Mouse (Mus musculus) embryonic facial prominence, embryonic 14.5 days (tissue): ENCODE data around the gene H2-T3. TPM values are rescaled to one million over a fixed set of nuclear protein-coding genes. Genes with fewer than 3 reads are reported as not detected.
"Not testable (repeated sequence)": the region's sequence is repeated elsewhere in the genome, so short reads cannot be mapped to it uniquely, and the experiment has no call there.

Experiments
- ATAC-seq: fragments of 200-750 bp; cut with Nextera tagmentation; 2 replicates; pipeline ENCODE4 v1.8.0; 2017; ENCODE audit warnings: low read depth, moderate number of reproducible peaks, moderate TSS enrichment
- DNase-seq: peaks from one replicate; pipeline ENCODE4 v3.0.0-alpha.2; 2015; ENCODE audit warnings: low spot score
- H3K27ac ChIP-seq: fragments of 300-500 bp; sonication (generic); replicated peaks from 2 replicates; pipeline ENCODE4 v1.5.1; 2014; ENCODE audit warnings: low read depth, mild to moderate bottlenecking, low read length, moderate library complexity
- H3K27me3 ChIP-seq: fragments of 300-500 bp; sonication (generic); replicated peaks from 2 replicates; pipeline ENCODE4 v1.6.1; 2014; ENCODE audit warnings: low read length; ENCODE audit not compliant: control insufficient read depth, insufficient read depth
- H3K36me3 ChIP-seq: fragments of 300-500 bp; sonication (generic); 2 replicates; pipeline ENCODE4 v1.6.1; 2014; ENCODE audit warnings: low read length, mixed read lengths; ENCODE audit not compliant: control insufficient read depth, insufficient read depth
- H3K4me1 ChIP-seq: fragments of 300-500 bp; sonication (generic); 2 replicates; pipeline ENCODE4 v1.6.1; 2014; ENCODE audit warnings: antibody characterized with exemption, low read length; ENCODE audit not compliant: control insufficient read depth, insufficient read depth
- H3K4me2 ChIP-seq: fragments of 300-500 bp; sonication (generic); 2 replicates; pipeline ENCODE4 v1.6.1; 2014; ENCODE audit warnings: low read depth, mild to moderate bottlenecking, low read length, moderate library complexity, mixed read lengths
- H3K4me3 ChIP-seq: fragments of 300-500 bp; sonication (generic); 2 replicates; pipeline ENCODE4 v1.5.1; 2014; ENCODE audit warnings: low read depth, mild to moderate bottlenecking, low read length
- H3K9ac ChIP-seq: fragments of 300-500 bp; sonication (generic); 2 replicates; pipeline ENCODE4 v1.6.1; 2014; ENCODE audit warnings: low read depth, mild to moderate bottlenecking, low read length, moderate library complexity, mixed read lengths
- H3K9me3 ChIP-seq: fragments of 300-500 bp; sonication (generic); 2 replicates; pipeline ENCODE4 v1.6.1; 2016; ENCODE audit warnings: low read length; ENCODE audit not compliant: control insufficient read depth
- WGBS: fragments of 180-500 bp; shearing (Covaris S2); extraction: QIAGEN DNeasy Blood & Tissue Kit; methylation state at CpG from one replicate; pipeline ENCODE4 v1.1.7; 2014; 5-methylcytosine and 5-hydroxymethylcytosine counted together
- polyA plus RNA-seq: library from polyadenylated mRNA; unstranded; fragments of >200 nt; fragmentation: Nextera tagmentation; extraction: Ambion mirVana; gene quantifications from 2 replicates; pipeline ENCODE4 v1.2.1, GENCODE M21; 2014

H2-T3 gene
- polyA plus RNA-seq: not detected in 2 replicates

GRCm38 (mm10) chr17:36190169-36190507 is at the start of gene H2-T3:
Gene H2-T3 (minus strand): TSS chr17:36190287.
- no peaks in the 10 kb centered on the region for H3K36me3 ChIP-seq
- H3K4me3 ChIP-seq: no peak within 1 kb of the TSS
- ATAC-seq: no peak
- no peak within 1 kb of the TSS for H3K27ac ChIP-seq
- H3K4me2 ChIP-seq: no peak within 1 kb of the TSS
- no peaks in the 10 kb centered on the region for H3K9me3 ChIP-seq
- no peak for DNase-seq
- H3K9ac ChIP-seq: no peak within 1 kb of the TSS
- no peaks in the 10 kb centered on the region for H3K4me1 ChIP-seq
- 64% methylated on average over 2 of the region's 2 CpGs for WGBS
- H3K27me3 ChIP-seq: peaks cover 23% of the 10 kb centered on the region

GRCm38 (mm10) chr17:36237321-36237921 is 47.3 kb upstream of the H2-T3 start:
- DNase-seq: peak; percentile 33
- no peak overlapping the region for H3K27ac ChIP-seq
- H3K4me1 ChIP-seq: peaks cover 12% of the 10 kb centered on the region
- 1% methylated on average over 16 of the region's 27 CpGs for WGBS
- peaks cover 38% of the 10 kb centered on the region for H3K27me3 ChIP-seq
- peak overlapping the region; percentile 46 for H3K9ac ChIP-seq
- ATAC-seq: peak; percentile 54
- peak overlapping the region; percentile 34 for H3K4me3 ChIP-seq
- no peaks in the 10 kb centered on the region for H3K9me3 ChIP-seq
- peak overlapping the region; percentile 61 for H3K4me2 ChIP-seq
- H3K36me3 ChIP-seq: no peaks in the 10 kb centered on the region

GRCm38 (mm10) chr17:36235300-36235699 is 45.2 kb upstream of the H2-T3 start:
- not testable (repeated sequence) for H3K36me3 ChIP-seq, H3K9me3 ChIP-seq, H3K4me2 ChIP-seq, H3K9ac ChIP-seq, H3K4me3 ChIP-seq, H3K4me1 ChIP-seq, DNase-seq, H3K27ac ChIP-seq, ATAC-seq
- whole genome bisulfite sequencing: 21% methylated on average over 8 of the region's 9 CpGs
- H3K27me3 ChIP-seq: peaks cover 42% of the 10 kb centered on the region

- ATAC-seq: no peak
- H3K4me1 ChIP-seq: peaks cover 5% of the 10 kb centered on the region; the same call in 1 of the 2 replicates
- no peaks in the 10 kb centered on the region for H3K36me3 ChIP-seq
- H3K27me3 ChIP-seq: peaks cover 59% of the 10 kb centered on the region
- H3K9ac ChIP-seq: no peak overlapping the region
- H3K4me3 ChIP-seq: no peak overlapping the region
- no peak for DNase-seq
- H3K4me2 ChIP-seq: no peak overlapping the region
- no peaks in the 10 kb centered on the region for H3K9me3 ChIP-seq
- 75% methylated on average over 5 of the region's 5 CpGs for WGBS
- H3K27ac ChIP-seq: no peak overlapping the region
These were observed 43.5 kb upstream of the H2-T3 start for GRCm38 (mm10) chr17:36233572-36233971.

- ATAC-seq: no peak
- Histone ChIP-seq H3K9me3 (no peaks in the 10 kb centered on the region), H3K27ac (no peak overlapping the region), H3K9ac (no peak overlapping the region), H3K27me3 (peaks cover 61% of the 10 kb centered on the region), H3K4me3 (no peak overlapping the region), H3K4me1 (no peaks in the 10 kb centered on the region), H3K36me3 (no peaks in the 10 kb centered on the region), H3K4me2 (no peak overlapping the region)
- peak; percentile 93 for DNase-seq
- WGBS: 16% methylated on average over 36 of the region's 36 CpGs
These were observed 41.2 kb upstream of the H2-T3 start for GRCm38 (mm10) chr17:36231318-36231717.

GRCm38 (mm10) chr17:36229046-36229445 is 39.0 kb upstream of the H2-T3 start:
- no peak overlapping the region for H3K4me3 ChIP-seq
- no peaks in the 10 kb centered on the region for H3K9me3 ChIP-seq
- H3K9ac ChIP-seq: no peak overlapping the region
- DNase-seq (no peak), ATAC-seq (no peak)
- 5% methylated on average over 4 of the region's 5 CpGs for WGBS
- H3K27me3 ChIP-seq: peaks cover 70% of the 10 kb centered on the region
- no peaks in the 10 kb centered on the region for H3K36me3 ChIP-seq
- no peak overlapping the region for H3K27ac ChIP-seq
- no peak overlapping the region for H3K4me2 ChIP-seq
- H3K4me1 ChIP-seq: no peaks in the 10 kb centered on the region

- 17% methylated on average over 8 of the region's 8 CpGs for WGBS
- H3K9me3 ChIP-seq: no peaks in the 10 kb centered on the region
- H3K4me2 ChIP-seq: no peak overlapping the region
- H3K4me1 ChIP-seq: no peaks in the 10 kb centered on the region
- H3K36me3 ChIP-seq: no peaks in the 10 kb centered on the region
- peak; percentile 30 for DNase-seq
- no peak for ATAC-seq
- H3K9ac ChIP-seq: no peak overlapping the region
- H3K4me3 ChIP-seq: no peak overlapping the region
- H3K27ac ChIP-seq: no peak overlapping the region
- peaks cover 72% of the 10 kb centered on the region for H3K27me3 ChIP-seq
These were observed 36.8 kb upstream of the H2-T3 start for GRCm38 (mm10) chr17:36226921-36227320.

GRCm38 (mm10) chr17:36225231-36225824 is 35.2 kb upstream of the H2-T3 start:
- H3K4me2 ChIP-seq: no peak overlapping the region
- no peak for DNase-seq
- no peaks in the 10 kb centered on the region for H3K4me1 ChIP-seq
- H3K9me3 ChIP-seq: no peaks in the 10 kb centered on the region
- H3K27me3 ChIP-seq: peaks cover 81% of the 10 kb centered on the region
- H3K4me3 ChIP-seq: no peak overlapping the region
- no peak overlapping the region for H3K27ac ChIP-seq
- no peak overlapping the region for H3K9ac ChIP-seq
- no peaks in the 10 kb centered on the region for H3K36me3 ChIP-seq
- WGBS: 6% methylated on average over 9 of the region's 9 CpGs
- no peak for ATAC-seq

- H3K27me3 ChIP-seq: peaks cover 72% of the 10 kb centered on the region
These were observed 34.4 kb upstream of the H2-T3 start for GRCm38 (mm10) chr17:36224451-36224850.

More at GRCm38 (mm10) chr17:36224451-36224850, 34.4 kb upstream of the H2-T3 start:
- DNase-seq (no peak), ATAC-seq (no peak)
- Histone ChIP-seq H3K4me1 (no peaks in the 10 kb centered on the region), H3K36me3 (no peaks in the 10 kb centered on the region), H3K27ac (no peak overlapping the region), H3K4me3 (no peak overlapping the region), H3K4me2 (no peak overlapping the region), H3K9me3 (no peaks in the 10 kb centered on the region), H3K9ac (no peak overlapping the region)
- WGBS: 46% methylated on average over 3 of the region's 3 CpGs
